Mouse (Mus musculus): ENCODE measurements around the gene Suclg1.

Gene Suclg1

DNA sequence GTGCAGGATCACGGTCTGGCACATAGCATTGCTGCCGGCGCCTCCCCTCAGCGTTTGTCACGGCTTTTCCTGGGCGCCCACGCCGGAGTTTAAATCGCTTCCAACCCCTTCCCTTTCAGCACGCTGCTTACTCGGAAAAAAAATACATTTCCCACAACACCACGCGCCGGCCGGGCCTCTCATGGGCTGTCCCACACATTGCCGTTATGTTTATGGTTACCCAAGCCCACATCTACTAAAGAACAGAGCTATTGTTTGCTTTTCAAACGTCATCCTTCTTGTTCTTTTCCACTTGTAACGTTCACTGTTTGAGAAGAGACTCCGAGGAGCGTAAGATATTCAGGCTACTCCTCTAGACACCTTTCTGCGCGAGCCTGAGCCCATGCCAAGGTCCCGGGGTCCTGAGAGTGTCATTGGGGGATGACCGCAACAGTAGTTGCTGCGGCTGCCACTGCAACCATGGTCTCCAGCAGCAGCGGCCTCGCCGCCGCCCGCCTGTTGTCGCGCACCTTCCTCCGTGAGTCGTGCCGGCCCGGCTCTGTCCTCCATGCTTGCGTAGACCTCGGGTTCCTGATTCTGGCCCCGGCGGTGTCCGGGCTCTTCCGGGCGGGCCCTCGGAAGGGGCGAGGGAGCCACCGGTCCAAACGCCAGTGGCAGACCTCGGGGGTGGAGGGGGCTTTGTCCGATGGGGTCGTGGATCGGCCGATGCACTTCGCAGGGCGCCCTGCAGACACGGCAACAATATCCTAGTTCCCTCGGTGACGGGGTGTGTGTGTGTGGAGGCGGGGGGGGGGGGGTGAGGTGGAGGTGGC, at the start of gene Suclg1:
Gene Suclg1, plus strand, starts transcription at position 146 of the 812 bp plus-strand sequence.
- DNase-seq (ENCODE audit: low spot score) = peak; percentile 87

DNA sequence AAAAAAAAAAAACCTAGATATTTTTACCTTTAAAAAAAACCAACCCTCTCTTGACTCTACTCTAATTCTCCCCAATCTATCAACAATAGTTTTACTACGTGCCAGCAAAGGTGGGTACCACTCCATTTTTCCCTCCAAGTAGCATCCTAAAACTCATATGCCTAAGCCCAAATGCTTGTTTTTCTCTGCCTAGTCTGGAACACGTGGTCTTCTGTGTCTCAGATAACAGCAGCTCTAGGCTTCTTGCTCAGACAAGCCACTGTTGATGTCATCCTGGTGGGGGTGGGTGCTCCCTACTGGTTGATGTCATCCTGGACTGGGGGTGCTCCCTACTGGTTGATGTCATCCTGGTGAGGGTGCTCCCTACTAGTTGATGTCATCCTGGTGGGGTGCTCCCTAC, 44.5 kb upstream of the Suclg1 start:
- DNase-seq (ENCODE audit: low spot score) = no peak

DNA sequence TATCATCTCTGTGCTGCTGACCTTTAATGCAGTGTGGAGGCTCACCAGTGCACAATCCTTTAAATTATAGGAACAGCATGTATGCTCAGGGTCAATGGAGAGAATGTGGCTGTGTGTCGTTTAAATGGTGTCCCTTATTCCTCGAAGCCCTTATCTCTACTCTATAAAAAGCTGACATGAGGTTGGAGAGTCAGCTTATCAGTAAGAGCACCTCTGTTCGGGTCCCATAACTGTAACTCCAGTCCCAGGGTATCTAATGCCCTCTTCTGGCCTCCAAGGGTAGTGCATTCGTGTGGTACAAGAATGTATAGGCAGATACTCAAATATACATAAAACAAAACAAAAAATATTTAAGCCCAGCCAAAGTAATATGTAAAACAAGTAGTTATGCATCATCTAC, 43.2 kb upstream of the Suclg1 start:
- no peak for DNase-seq (ENCODE audit: low spot score)

DNA sequence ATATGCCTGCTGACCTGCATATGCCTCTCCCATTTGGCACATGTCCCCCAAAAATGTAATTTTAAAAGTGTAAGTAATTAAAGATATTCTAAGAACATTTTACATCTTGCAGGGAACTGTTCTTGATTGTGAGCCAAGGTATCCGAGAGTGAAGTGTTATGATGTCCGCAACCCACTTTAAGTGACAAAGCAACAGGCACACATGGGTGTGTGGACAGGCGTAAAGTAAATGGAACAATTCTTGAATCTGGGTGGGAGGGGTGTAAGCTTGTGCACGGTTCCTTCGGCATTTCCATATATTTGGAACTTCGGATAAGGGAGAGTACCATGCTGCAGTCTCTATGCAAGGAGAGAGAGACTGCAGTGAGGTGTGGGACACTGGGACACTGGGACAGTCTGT, 38.6 kb upstream of the Suclg1 start:
- no peak for DNase-seq (ENCODE audit: low spot score)

DNA sequence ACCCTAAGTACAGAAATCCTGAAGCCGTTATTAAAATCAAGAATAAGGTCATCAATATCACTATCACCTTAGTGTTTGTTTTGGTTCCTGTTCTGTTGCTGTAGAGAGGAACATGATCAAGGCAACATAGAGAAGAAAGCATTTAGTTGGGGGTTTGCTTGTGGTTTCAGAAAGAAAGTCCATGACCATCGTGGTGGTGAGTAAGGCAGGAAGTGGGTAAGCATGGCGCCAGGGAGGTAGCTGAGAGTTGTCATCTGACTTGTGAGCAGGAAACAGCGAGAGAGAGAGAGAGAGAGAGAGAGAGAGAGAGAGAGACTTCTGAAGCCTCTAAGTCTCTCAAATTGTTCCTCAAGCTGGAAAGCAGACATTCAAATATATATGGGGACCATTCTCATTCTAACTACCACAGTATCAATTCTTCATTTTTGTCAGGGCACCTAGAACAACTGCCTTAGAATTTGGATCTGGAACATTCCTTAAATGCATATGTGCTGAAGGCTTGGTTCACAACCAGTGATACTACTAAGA, 37.7 kb upstream of the Suclg1 start:
- no peak for DNase-seq (ENCODE audit: low spot score)

DNA sequence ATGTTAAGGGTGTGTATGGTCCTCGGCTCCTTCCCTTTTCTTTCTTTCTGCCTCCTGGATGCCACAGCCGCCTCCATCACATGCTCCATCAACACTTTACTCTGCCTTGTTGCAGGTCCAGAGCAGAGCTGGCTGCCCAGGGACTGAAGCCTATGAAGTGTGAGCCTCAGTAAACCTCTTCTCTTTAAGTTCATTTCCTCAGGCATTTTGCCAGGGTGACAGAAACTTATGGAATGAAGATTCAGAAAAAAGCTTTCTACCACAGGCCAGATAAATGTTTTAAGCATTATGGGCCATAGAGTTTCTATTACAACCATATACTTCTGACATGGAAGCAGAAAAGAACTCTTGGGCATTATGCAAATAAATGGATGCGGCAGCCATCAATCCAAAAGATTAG, 37.1 kb upstream of the Suclg1 start:
- DNase-seq (ENCODE audit: low spot score) = no peak

DNA sequence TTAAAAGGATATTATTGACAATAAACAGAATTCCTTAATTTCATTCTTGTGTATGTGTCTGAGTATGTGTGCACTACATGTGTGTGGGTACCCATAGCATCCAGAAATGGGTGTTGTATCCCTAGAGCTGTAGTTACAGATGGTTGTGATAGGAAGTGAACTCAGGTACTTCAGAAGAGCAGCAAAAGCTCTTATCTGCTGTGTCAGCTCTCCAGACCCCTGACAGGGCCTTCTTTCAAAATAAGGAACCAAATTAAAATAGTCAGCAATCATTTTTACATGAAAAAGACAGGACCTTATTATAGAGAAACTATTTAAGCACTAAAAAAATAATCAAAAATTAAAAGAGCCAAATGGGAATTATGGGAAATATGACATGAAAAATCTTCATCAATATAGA, 36.6 kb upstream of the Suclg1 start:
- DNase-seq (ENCODE audit: low spot score) = no peak

DNA sequence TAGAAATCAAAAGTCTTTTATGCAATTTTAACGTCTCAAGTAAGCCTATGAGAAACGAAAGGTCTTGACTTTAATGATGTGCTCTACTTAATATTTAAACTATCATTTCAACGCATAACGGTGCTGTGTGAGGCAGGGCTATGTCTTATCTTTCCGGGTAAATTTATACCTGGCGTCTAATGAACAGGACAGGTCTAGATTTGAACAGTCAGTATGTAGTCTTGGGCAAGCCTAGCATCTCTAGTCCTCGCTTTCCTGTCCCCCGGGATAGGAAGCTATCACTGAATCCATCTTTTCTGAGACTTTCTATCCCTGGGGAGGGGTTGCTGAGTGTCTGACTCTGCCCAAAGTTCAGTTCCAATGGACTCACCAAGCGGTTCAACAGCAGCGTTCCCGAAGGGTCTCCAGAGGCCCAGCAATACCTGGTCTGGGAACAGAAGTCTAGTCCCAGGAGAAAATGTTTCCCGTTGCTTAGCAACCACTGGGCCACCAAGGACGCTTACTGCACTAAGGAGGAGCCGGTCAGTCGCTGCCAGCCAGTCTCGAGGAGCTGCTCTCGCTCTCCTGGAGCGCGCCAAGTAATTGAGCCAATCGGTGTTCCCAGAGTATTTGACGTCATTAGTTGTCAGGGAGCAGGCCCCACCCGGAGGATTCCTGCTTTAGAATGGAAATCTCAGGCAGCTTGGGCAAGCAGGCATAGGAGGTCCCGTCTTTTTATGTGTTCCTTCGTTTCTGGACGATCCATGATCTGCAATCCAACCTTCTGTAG, 26.8 kb upstream of the Suclg1 start, which contains the start of gene Dnah6:
Gene Dnah6, minus strand, starts transcription at position 463 of the 769 bp plus-strand sequence.
- no peak for DNase-seq (ENCODE audit: low spot score)

DNA sequence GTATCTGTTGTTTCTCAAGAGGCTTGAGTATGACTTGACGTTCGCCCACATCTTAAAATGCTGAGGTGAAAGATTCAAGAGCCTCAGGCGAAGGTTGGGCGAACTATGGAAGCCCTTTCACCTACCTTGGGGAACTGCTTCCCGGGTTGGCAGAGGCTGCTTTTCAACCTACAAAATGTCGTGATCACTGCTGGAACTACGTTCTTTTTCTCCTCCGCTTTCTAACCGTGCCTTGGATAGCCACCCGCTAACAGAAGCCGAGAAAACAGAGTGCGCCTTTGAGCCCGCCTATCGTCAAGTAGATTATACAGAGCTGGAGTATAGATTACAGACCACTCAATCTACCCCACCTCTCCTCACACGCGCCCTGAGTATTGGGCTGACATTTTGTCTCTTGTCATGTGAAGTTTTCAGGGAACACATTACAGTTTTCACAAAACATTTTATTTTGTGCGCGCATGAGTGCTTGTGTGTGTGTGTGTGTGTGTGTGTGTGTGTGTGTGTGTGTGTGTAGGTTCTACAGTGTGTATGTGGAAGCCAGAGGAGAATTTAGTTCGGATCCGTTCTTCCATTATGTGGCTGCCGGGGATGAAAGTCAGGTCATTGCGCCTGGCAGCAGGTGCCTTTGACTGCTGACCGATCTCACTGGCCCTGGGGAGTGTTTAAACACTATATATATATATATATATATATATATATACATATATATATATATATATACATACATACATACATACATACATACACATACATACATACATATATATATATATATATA, 26.0 kb upstream of the Suclg1 start:
- DNase-seq (ENCODE audit: low spot score) = no peak

DNA sequence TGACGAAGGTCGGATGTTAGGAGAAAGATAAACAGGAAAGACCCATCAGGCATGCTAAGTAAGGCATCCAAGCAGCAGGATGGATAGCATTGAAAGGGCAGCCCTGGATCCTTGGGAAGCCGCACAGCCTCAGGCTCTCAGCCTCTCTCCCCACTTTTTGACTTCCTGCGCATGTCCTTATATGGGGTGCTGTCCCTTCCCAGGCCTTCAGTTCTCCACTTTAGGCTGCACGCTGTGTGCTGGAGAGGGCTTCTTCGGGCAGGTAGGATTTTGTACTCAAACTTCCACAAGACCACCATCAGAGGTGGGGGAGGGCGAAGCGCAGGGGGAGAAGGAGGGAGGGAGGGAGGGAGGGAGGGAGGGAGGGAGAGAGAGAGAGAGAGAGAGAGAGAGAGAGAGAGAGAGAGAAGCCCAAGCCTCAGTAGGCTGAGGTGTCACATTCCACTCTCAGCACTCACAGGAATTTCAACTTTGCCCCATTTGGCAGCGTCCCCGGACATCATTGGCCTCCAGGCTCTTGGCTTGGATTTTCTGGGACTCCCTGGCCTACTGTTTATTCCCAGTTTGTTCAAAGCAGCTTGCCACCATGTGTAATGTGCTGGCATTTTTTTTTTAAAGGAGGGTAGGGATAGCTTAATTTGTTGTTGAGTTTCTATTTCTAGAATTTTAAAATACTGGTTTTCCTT, 25.2 kb upstream of the Suclg1 start:
- no peak for DNase-seq (ENCODE audit: low spot score)

DNA sequence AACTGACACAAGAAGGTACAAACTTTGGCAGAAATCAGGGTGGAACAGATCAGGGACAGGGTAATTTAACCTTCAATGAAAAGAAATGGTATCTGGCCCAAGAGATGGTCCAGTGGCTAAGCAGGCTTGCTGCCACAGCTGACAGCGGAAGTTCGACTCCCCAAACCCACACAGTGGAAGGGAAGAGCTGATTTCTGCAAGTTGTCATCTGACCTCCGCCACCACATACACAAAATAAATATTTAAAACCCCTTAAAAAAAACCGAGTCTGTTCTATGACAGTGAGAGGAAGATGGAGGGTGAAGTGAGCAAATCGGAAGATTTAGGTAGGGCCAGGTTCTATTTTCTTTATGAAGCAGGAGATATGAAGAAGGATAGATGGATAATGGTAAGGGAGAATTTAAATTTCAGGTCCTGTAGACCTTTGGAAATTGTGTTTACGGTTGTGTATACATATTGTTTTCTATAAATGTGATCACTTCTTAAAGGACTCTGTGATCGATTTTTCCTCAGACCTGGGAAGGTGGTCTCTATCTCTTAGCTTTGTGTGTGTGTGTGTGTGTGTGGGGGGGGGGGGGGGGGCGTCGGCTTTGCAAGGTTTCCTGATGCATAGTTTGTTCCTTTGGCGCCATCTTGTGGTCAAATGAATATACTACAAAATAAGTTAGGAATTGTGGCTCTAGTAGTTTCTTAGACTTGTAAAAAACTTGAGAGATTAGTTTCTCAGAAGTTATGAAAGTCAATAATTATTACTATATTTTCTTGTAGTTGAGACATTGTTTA, 20.6 kb upstream of the Suclg1 start:
- peak; percentile 46 for DNase-seq (ENCODE audit: low spot score)

DNA sequence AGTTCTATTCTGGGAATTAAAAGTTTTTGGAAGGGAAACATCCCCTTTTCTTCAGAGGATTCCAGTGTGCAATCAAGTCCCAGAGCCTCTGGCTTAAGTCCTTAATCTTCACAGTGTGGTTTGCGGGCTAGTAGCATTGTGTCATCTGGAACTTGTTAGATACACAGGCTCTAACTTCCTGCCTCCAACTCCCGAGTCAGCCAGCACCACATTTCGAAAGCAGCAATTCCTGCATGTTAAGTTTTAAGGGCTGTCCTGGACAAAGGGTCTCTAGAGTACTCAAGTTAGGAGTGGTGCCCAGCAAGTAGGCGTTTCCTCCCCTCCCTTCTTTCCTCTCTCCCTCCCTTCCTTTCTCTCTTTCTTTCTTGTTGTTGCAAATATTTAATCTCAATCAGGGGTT, 19.8 kb upstream of the Suclg1 start:
- DNase-seq (ENCODE audit: low spot score) = no peak

DNA sequence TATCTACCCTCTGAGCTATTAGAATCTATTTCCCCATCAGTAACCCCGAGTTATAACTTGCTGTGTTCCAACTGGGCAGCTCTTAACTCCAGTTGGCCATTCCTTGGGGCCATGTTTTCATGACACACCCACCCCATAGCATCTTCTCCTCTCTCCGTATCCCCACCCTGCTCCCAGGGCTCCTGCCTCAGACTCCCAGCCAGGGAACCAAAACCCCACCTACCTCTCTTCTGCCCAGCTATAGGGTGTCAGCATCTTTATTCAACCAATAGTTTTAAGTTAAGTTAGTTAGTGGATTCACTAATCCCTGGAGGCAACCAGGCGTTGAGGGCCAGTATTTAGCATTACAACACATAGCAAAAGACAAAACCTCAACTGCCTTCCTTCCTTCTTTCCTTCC, 19.3 kb upstream of the Suclg1 start:
- no peak for DNase-seq (ENCODE audit: low spot score)

DNA sequence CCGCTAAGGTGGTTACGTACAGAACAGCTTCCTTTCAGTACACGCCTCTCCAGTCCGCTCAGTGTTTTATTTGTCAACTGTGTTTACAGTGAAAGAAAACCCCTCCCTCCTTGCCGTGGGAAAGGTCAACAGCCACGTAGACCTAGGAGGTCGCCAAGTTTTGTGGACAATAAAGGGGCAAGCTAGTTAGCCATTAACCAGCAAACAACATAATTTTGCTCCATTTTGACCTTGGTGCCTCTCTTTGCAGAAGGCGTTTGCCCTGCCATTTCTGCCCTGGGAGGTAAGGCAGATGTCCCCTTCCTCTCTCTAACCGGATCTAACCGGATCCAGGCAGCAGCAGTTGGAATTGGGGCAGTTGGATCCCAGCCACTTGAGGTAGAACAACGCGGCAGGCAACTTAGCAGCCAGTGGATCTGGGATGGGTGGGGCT, 16.0 kb upstream of the Suclg1 start:
- DNase-seq (ENCODE audit: low spot score) = no peak

DNA sequence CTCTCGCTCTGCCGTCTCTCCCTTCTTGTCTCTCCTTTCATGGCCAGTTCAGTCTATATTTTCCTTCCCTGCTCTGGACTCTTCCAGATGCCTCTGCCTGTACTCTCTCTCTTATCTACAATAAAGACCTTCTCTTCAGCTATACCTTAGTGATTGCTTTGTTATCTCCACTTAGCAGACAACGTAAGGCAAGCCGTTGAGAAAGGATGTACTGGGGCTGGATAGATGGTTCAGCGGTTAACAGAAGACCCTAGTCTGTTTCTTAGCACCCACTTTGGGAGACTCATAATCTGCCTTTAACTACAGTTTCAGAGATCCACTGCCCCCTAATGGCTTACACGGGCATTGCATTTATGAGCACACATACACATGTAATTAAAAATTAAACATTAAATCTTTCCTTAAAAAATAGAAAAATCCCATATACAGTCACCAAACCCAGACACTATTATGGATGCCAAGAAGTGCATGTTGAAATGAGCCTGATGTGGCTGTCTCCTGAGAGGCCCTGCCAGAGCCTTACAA, 14.9 kb upstream of the Suclg1 start:
- no peak for DNase-seq (ENCODE audit: low spot score)

DNA sequence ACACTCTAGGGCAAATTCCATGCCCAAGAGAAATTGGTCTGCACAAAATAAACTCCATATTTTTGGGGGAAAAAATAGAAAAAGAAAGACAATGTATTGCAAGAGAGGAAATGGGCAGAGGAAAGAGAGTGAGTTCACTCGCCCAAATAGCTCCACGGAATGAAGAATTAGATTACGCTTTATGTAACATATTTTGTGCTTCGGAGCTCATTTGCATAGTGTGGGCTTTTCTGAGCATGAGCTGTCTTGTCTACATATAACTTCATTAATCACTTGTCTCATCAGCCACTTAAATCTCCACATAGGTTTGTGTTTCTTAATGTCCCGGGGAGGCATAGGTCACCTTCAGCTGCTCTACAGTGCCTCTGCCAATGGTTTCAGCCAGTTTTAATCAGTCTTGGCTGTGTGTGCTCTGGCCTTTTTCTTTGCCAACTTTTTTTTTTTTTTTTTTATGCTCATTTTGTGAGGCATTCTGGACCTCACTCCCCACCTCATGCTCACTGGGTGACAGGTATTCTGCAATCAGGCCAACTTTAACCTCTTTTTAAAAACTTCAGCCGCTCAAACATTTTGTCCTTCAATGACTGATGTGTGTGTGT, 13.8 kb upstream of the Suclg1 start:
- no peak for DNase-seq (ENCODE audit: low spot score)

DNA sequence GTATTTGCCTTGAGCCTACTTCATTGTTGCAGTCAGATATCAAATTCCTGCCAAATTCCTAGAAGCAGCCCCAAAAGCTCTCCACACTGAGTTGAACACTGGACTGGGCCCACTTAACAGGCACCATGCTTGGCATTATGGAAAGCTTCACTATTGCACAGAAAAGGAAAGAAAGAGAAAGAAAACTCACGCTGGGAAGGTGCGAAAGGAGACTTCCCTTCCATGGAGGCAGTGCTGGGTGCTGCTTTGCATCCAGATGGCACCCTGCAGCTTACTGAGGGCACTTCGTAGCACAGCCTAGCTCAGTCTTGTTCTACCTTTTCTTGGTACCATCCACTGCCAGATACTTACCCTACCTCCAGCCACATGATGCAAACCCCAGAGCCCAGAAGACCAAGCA, 12.5 kb upstream of the Suclg1 start:
- DNase-seq (ENCODE audit: low spot score) = no peak

DNA sequence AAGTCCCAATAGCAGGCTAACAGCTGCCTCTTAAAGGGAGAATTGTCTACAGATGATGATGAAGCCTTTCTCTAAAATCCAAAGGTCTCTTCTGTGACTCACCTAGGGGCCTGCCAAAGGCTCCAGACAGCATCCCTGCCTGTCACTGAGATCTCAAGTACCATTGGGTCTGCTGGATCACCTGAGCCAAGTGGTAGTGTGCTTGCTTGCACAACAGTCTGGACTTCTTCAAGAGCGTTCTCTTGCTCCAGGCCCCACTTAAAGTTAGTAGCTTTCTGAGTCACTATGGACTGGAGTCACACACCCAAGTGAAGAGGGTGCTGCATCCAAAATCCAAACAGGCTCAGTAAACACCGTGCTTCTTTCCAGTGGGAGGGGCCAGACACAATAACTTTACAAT, 1.4 kb upstream of the Suclg1 start:
- no peak for DNase-seq (ENCODE audit: low spot score)

DNA sequence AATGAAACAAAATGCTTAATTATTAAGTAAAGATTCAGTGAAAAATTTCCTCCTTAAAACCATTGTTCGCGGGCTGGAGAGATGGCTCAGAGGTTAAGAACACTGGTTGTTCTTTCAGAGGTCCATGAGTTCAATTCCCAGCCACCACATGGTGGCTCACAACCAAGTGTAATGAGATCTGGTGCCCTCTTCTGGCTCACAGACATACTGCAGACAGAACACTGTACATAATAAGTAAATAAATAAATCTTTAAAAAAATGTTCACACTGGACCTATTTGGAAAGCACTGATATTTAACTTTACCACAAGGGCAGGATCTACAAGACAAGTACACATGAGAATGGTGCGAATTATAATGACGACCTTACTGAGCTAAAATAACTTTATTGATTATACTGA, 730 bp upstream of the Suclg1 start:
- DNase-seq (ENCODE audit: low spot score) = peak; percentile 28

DNA sequence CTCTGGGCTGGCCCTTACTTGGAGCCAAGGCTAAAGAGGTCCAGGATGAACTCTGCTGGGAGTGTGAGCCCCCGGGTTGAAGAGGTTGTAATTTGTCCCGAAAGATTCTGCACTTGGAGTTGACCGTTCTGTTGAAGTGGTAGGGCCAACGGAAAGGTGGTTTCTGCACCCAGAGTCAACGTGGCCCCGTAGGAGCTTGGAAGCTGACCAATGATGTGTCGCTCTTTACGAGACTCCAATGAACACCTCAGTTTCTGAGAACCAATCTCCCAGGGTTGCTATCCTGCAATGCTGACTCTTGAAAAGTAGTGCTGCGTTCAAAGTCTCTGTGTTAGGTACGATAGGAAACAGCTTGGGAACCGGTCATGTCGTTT, 854 bp downstream of the Suclg1 start:
- DNase-seq (ENCODE audit: low spot score) = peak; percentile 15

All from MN1 (cell line).